Mouse (Mus musculus) embryonic facial prominence, embryonic 13.5 days (tissue): ENCODE measurements around the gene Suclg2. TPM values are rescaled to one million over a fixed set of nuclear protein-coding genes. Genes with fewer than 3 reads are reported as not detected.
A peak's percentile ranks its signal among the peaks of the same experiment; 100 is the strongest.

Source experiments
- ATAC-seq: fragments of 200-750 bp; cut with Nextera tagmentation; 2 replicates; pipeline ENCODE4 v1.8.0; 2017; ENCODE audit warnings: low read depth; ENCODE audit not compliant: insufficient number of reproducible peaks, insufficient read depth, low FRiP score, low TSS enrichment
- H3K27ac ChIP-seq: fragments of 300-500 bp; sonication (generic); 2 replicates; pipeline ENCODE4 v1.5.1; 2015; ENCODE audit warnings: moderate library complexity, mild to moderate bottlenecking, inconsistent platforms
- H3K27me3 ChIP-seq: fragments of 300-500 bp; sonication (generic); 2 replicates; pipeline ENCODE4 v1.6.1; 2015; ENCODE audit warnings: mild to moderate bottlenecking, inconsistent platforms
- H3K36me3 ChIP-seq: fragments of 300-500 bp; sonication (generic); 2 replicates; pipeline ENCODE4 v1.6.1; 2015; ENCODE audit warnings: mild to moderate bottlenecking, inconsistent platforms
- H3K4me1 ChIP-seq: fragments of 300-500 bp; sonication (generic); 2 replicates; pipeline ENCODE4 v1.6.1; 2015; ENCODE audit warnings: inconsistent platforms
- H3K4me2 ChIP-seq: fragments of 300-500 bp; sonication (generic); 2 replicates; pipeline ENCODE4 v1.6.1; 2015; ENCODE audit warnings: moderate library complexity, mild to moderate bottlenecking, inconsistent platforms
- H3K4me3 ChIP-seq: fragments of 300-500 bp; sonication (generic); 2 replicates; pipeline ENCODE4 v1.5.1; 2015; ENCODE audit warnings: mild to moderate bottlenecking, inconsistent platforms
- H3K9ac ChIP-seq: fragments of 300-500 bp; sonication (generic); 2 replicates; pipeline ENCODE4 v1.6.1; 2015; ENCODE audit warnings: mild to moderate bottlenecking, inconsistent platforms
- H3K9me3 ChIP-seq: fragments of 300-500 bp; sonication (generic); 2 replicates; pipeline ENCODE4 v1.6.1; 2016; ENCODE audit warnings: inconsistent platforms
- WGBS: fragments of 180-500 bp; shearing (Covaris S2); methylation state at CpG from one replicate; pipeline ENCODE4 v1.1.7; 2015; ENCODE audit warnings: mixed read lengths; 5-methylcytosine and 5-hydroxymethylcytosine counted together
- polyA plus RNA-seq: library from polyadenylated mRNA; unstranded; fragments of >200 nt; fragmentation: Nextera tagmentation; extraction: Ambion mirVana; gene quantifications from 2 replicates; pipeline ENCODE4 v1.2.1, GENCODE M21; 2015

The Suclg2 gene
- polyA plus RNA-seq, 1 experiment from 2014 or later: 52.3 TPM

DNA sequence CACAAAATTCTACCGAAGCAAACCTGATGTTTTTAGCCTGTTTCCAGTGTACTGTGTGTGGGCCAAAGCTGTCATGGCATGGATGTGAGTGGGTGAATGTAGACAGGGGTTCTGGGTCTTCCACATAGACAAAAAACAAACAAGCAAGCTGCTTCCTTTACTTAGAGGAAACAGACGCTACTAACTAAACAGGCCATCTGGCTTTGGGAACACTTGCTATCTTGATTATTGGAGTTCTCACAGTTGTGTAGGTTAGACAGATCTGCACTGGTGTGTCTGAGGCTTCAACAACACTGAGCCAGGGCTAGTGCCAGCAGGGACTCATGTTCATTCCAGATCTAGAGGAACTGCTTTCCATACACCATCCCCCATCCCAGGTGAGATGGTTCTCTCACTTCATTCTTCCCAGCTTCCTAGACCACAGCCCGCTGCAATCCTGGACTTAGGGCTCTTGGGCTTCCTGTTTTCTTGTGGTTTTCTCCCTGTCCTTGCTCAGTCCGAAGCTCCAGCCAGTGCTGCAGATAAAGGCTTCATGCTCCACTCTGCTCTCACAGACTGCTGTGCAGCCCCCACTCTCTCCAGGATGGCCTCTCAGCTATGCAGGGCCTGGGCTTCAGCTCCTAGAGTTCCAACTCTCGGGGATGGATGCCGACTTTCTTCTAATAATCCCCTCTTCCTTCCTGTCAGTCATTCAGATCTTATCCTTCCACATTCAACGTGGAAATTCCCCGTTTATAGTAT, 226.2 kb downstream of the Suclg2 start:
- Histone ChIP-seq H3K9me3 (no peaks in the 10 kb centered on the region), H3K9ac (no peak overlapping the region), H3K27ac (no peak overlapping the region), H3K27me3 (no peaks in the 10 kb centered on the region), H3K4me3 (no peak overlapping the region), H3K4me1 (peaks cover 14% of the 10 kb centered on the region), H3K36me3 (no peaks in the 10 kb centered on the region), H3K4me2 (no peak overlapping the region)
- WGBS: 68% methylated on average over 8 of the region's 8 CpGs
- ATAC-seq: no peak

DNA sequence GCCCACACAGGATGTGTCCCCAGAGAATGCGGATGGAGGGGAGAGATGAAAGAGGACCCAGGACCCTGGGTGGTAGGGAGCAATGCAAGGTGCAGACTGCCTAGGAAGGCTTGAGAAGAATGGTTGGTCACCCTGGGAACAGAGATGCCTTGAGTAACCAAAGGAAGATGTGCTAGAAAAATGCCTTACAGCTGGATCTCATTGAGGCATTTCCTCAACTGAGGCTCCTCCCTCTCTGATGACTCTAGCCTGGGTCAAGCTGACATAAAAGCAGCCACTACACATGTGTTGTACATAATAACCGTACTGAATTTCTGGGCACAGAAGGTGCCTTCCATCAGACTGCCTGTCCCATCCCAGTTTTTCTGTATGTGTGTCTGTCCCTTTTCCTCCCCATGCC, 227.6 kb downstream of the Suclg2 start:
- Histone ChIP-seq H3K4me1 (peaks cover 14% of the 10 kb centered on the region), H3K4me3 (no peak overlapping the region), H3K36me3 (no peaks in the 10 kb centered on the region), H3K27me3 (no peaks in the 10 kb centered on the region), H3K9ac (no peak overlapping the region), H3K4me2 (no peak overlapping the region), H3K27ac (no peak overlapping the region), H3K9me3 (no peaks in the 10 kb centered on the region)
- WGBS: 44% methylated on average over 2 of the region's 2 CpGs
- ATAC-seq: no peak

DNA sequence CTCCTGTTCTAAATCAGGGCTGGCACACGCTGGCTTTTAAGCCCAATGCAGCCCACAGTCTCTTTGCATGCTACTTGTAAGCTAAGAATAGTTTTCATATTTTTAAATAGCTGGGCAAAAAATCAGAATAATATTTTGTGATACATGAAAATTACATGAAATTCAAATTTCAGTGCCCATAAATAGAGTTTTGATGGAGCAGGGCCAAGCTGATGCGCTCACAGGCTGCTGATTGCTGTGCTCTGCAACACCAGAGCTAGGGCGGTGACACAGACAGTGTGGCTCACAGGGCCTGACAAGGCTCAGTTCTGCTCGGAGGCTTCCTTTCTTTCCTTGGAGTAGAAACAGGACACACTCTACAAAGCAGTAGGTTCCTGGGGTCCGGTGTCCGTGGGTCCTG, 232.8 kb downstream of the Suclg2 start:
- Histone ChIP-seq H3K27ac (no peak overlapping the region), H3K9ac (no peak overlapping the region), H3K4me2 (no peak overlapping the region), H3K4me3 (no peak overlapping the region), H3K4me1 (peaks cover 18% of the 10 kb centered on the region), H3K36me3 (no peaks in the 10 kb centered on the region), H3K9me3 (no peaks in the 10 kb centered on the region), H3K27me3 (no peaks in the 10 kb centered on the region)
- no peak for ATAC-seq
- WGBS: 84% methylated on average over 6 of the region's 6 CpGs

DNA sequence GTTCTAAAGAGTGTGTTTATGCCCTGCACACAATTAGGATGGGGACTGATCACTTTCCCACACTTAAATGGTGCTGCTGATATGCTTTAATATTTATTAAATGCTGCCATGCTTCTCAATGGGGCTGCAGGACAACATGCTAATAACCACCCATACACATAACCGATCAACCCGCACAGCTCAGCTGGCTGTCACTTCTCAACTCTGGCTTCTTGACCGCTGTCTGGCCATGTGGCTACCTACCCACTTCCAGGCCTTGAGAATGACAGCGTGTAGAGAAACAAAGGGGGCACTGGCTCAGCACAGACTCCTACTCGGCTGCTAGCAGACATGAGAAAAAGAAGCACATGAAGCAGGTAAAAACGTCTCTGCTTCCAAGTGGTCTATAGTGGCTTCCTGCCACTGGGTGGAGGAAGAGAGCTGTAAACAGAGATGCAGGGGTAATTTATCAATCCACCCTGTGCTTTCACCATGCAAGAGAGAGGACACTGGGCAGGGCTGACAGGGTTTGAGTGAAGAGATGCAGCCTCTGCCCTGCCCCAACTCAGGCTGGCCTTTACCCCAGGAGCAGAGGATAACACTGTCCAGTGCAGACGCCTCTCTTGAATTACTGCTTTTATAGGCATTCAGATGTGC, 234.3 kb downstream of the Suclg2 start:
- Histone ChIP-seq H3K27ac (no peak overlapping the region), H3K4me2 (no peak overlapping the region), H3K4me1 (peaks cover 13% of the 10 kb centered on the region), H3K9ac (no peak overlapping the region), H3K4me3 (no peak overlapping the region), H3K27me3 (no peaks in the 10 kb centered on the region), H3K9me3 (0 out of 2 replicates have a peak, but pooled peaks cover 3% of the 10 kb centered on the region), H3K36me3 (peaks cover 5% of the 10 kb centered on the region; the same call in 1 of the 2 replicates)
- 63% methylated on average over 7 of the region's 7 CpGs for WGBS
- no peak for ATAC-seq

DNA sequence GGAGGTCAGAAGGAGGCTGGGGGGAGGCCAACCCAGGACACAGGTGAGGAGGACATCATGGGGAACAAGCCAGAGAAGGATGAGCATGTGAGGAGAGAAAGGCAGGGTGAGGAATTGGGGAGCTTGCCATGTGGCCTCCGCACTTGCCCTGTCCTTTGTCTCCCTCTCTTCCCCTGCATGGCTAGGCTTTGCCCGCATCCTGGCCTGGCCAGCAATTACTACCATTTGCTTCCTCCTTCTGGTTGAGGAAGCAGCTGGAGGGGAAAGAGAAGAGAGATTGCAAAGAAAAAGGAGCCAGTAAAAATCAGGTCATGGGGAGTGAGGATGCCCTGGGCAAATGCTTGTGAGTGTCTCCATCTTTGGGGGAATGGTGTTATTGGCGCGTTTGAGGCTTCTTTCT, 234.9 kb downstream of the Suclg2 start:
- peaks cover 5% of the 10 kb centered on the region; the same call in 1 of the 2 replicates for H3K36me3 ChIP-seq
- ATAC-seq: no peak
- no peak overlapping the region for H3K4me2 ChIP-seq
- 90% methylated on average over 4 of the region's 4 CpGs for WGBS
- 0 out of 2 replicates have a peak, but pooled peaks cover 3% of the 10 kb centered on the region for H3K9me3 ChIP-seq
- H3K27ac ChIP-seq: no peak overlapping the region
- H3K4me1 ChIP-seq: peaks cover 13% of the 10 kb centered on the region
- no peak overlapping the region for H3K4me3 ChIP-seq
- no peaks in the 10 kb centered on the region for H3K27me3 ChIP-seq
- no peak overlapping the region for H3K9ac ChIP-seq

DNA sequence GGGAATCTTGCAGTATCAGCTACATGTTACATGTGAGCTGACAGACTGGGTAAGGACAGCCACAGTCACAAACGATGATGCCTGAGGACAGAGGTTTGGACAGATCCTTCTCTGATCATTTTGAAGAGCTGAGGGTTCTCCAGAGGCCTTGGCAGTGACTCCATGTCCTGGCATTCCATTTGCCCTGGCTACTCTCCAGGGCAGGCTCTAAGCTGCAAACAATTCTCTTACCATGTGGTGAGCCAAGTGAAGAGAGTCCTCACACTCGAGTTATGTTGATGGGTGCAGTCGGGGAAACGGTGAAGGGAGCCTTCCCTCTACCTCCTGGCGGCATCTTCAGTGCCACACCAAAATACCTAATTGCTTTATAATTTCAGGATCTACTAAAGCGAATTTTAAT, 235.5 kb downstream of the Suclg2 start:
- Histone ChIP-seq H3K27me3 (no peaks in the 10 kb centered on the region), H3K9me3 (0 out of 2 replicates have a peak, but pooled peaks cover 3% of the 10 kb centered on the region), H3K4me3 (no peak overlapping the region), H3K27ac (no peak overlapping the region), H3K4me2 (no peak overlapping the region), H3K9ac (no peak overlapping the region), H3K36me3 (peaks cover 5% of the 10 kb centered on the region; the same call in 1 of the 2 replicates), H3K4me1 (peaks cover 13% of the 10 kb centered on the region)
- ATAC-seq: no peak
- 72% methylated on average over 6 of the region's 6 CpGs for WGBS

DNA sequence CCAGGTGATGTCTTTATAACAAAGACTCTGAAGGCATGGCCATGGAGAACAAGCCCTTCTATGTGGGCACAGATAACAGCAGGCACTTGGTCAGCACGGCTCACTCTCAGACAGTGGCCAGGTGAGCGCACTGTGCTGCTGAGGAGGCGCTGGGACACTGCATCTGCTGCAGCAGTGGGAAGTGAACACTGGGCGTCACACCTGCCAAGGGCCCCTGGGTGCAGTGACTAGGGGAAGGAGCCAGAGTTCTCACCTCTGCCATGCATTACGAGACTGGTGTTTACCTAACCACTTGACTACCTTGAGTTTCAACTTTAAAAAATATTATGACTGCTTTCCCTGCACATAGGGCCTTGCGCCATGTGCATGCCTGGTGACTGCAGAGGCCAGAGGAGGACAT, 238.8 kb downstream of the Suclg2 start:
- Histone ChIP-seq H3K4me3 (no peak overlapping the region), H3K27ac (no peak overlapping the region), H3K9ac (no peak overlapping the region), H3K4me2 (no peak overlapping the region), H3K9me3 (0 out of 2 replicates have a peak, but pooled peaks cover 3% of the 10 kb centered on the region), H3K36me3 (peaks cover 10% of the 10 kb centered on the region; the same call in 1 of the 2 replicates), H3K27me3 (no peaks in the 10 kb centered on the region), H3K4me1 (peaks cover 13% of the 10 kb centered on the region)
- ATAC-seq: no peak
- WGBS: 97% methylated on average over 6 of the region's 6 CpGs

DNA sequence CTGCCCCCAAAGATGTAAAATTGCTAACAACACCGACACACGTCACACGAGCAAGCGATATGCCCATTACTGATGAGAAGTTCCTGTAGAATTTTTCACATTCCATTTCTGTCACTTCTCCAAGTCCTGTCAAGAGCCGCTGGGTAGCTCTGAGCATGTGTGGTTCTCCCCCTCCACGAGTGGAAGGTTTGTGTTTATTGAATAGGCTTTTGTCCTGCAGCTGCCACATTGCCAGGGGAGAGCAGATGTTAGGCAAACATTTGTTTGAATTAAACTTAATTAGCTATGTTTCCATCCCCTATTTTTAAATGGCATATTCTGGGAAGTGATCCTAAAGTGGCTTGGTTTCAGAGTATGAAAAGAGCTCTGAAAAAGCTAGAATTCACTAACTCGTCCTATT, 249.1 kb downstream of the Suclg2 start:
- Histone ChIP-seq H3K27ac (peak overlapping the region; percentile 48; the same call in 1 of the 2 replicates), H3K4me1 (0 out of 2 replicates have a peak, but pooled peaks cover 3% of the 10 kb centered on the region), H3K4me2 (no peak overlapping the region), H3K9me3 (no peaks in the 10 kb centered on the region), H3K9ac (no peak overlapping the region), H3K4me3 (no peak overlapping the region), H3K36me3 (0 out of 2 replicates have a peak, but pooled peaks cover 3% of the 10 kb centered on the region), H3K27me3 (no peaks in the 10 kb centered on the region)
- WGBS: 34% methylated on average over 7 of the region's 7 CpGs
- no peak for ATAC-seq

DNA sequence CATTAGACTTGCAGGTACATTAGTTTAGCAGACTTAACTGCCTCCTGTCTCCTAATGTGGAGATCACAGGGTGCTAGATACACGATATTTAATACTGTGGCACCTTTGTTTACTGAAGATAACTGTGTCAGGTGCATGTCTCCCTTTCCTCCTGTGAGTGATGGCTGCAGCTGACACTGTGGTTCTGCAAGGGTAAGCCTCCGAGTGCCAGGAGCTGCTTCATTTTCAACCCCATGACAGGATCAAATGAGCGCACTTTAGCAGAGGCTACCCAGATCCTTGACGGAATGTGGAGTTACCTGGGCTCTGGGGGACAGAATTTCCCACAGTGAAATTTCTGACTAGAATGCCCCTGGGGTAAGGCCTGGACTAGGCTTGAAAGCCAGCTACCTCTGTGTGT, 253.3 kb downstream of the Suclg2 start:
- WGBS: 77% methylated on average over 4 of the region's 4 CpGs
- no peak for ATAC-seq
- Histone ChIP-seq H3K27ac (no peak overlapping the region), H3K9me3 (no peaks in the 10 kb centered on the region), H3K4me1 (0 out of 2 replicates have a peak, but pooled peaks cover 3% of the 10 kb centered on the region), H3K27me3 (no peaks in the 10 kb centered on the region), H3K4me2 (no peak overlapping the region), H3K4me3 (no peak overlapping the region), H3K9ac (no peak overlapping the region), H3K36me3 (no peaks in the 10 kb centered on the region)

DNA sequence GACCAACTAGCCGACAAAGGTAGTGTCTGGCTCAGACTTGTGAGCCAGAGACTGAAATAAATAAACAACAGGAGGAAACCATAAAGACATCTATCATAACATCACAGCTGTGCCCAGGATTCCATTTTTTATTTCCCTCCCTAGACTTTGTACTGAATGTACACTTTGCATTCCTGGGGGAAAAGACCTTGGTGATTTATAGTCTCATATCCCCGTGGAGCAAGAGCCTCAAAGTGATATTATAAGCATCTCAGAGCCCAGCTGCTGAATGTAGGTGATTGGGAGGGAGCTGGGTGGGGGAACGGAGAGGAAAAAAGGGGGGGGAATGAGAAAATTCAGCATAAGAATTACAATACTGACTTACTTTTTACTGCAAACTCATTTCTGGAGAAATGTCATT, 259.2 kb downstream of the Suclg2 start:
- 75% methylated on average over 3 of the region's 3 CpGs for WGBS
- H3K9ac ChIP-seq: no peak overlapping the region
- ATAC-seq: no peak

DNA sequence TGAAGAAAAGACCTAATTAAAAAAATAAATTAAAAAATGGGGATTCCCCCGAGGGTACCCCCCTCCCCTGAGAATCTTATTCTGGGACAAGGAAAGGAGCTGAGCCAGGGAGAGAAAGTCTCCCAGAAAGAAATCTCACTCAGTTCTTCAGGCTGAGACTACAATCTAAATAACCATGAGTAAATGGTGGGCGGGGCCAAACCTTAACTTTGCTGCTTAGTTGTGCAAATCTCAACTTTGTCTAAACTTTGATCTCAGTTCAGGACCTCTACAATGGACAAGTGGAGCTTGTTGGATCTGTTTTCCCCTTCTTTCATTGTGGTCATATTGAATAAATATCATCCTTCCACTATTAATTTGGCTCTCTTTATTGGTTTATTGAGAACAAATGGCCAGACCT, 272.4 kb downstream of the Suclg2 start:
- Histone ChIP-seq H3K9me3 (no peaks in the 10 kb centered on the region), H3K36me3 (no peaks in the 10 kb centered on the region), H3K4me3 (no peak overlapping the region), H3K9ac (no peak overlapping the region), H3K27me3 (no peaks in the 10 kb centered on the region), H3K4me1 (no peaks in the 10 kb centered on the region), H3K27ac (no peak overlapping the region), H3K4me2 (no peak overlapping the region)
- 75% methylated on average over 2 of the region's 2 CpGs for WGBS
- ATAC-seq: no peak

More for the DNA sequence above, 259.2 kb downstream of the Suclg2 start:
- H3K27ac ChIP-seq: no peak overlapping the region
- no peaks in the 10 kb centered on the region for H3K4me1 ChIP-seq
- no peak overlapping the region for H3K4me3 ChIP-seq
- no peaks in the 10 kb centered on the region for H3K36me3 ChIP-seq
- H3K4me2 ChIP-seq: no peak overlapping the region
- no peaks in the 10 kb centered on the region for H3K9me3 ChIP-seq
- no peaks in the 10 kb centered on the region for H3K27me3 ChIP-seq

DNA sequence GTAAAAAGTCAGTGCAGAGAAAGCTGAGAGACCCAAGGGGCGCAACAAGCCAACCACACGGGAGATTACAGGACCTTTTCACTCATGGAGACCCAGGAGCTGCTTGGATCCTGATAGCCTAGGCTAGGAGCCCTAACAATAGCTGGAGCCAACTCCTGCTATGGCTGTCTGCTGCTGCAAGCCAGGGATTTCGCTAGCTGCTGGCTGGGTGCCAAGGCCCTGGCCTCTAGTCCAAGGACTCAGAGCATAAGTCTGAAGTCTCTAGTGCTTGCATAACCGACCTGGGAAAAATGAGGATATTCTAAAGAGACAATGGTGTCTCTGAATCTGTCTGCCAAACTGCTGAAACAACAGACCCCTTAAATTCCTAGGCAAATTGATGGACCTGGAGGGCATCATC, 273.6 kb downstream of the Suclg2 start:
- Histone ChIP-seq H3K4me2 (no peak overlapping the region), H3K9ac (no peak overlapping the region), H3K9me3 (no peaks in the 10 kb centered on the region), H3K4me1 (no peaks in the 10 kb centered on the region), H3K27me3 (no peaks in the 10 kb centered on the region), H3K4me3 (no peak overlapping the region), H3K27ac (no peak overlapping the region), H3K36me3 (no peaks in the 10 kb centered on the region)
- no peak for ATAC-seq
- WGBS: 72% methylated on average over 4 of the region's 4 CpGs
